Mouse (Mus musculus) layer of hippocampus, postnatal 36 days (tissue): ENCODE measurements around the gene Pdx1. TPM values are rescaled to one million over a fixed set of nuclear protein-coding genes. Genes with fewer than 3 reads are reported as not detected.

Experiments
- DNase-seq, 2 experiments: peaks; one replicate each; pipeline ENCODE4 v3.0.0; 2022
- microRNA-seq, 2 experiments: library from miRNA; unstranded; fragments of <30 nt; microRNA quantifications; one replicate each; pipeline ENCODE4 v1.2.0; 2021
- total RNA-seq, 2 experiments: library from RNA; stranded (reverse); gene quantifications; 2 replicates each; pipeline ENCODE4 v1.2.3; 2021

Pdx1 gene
- total RNA-seq, 2 experiments from 2014 or later: not detected

DNA sequence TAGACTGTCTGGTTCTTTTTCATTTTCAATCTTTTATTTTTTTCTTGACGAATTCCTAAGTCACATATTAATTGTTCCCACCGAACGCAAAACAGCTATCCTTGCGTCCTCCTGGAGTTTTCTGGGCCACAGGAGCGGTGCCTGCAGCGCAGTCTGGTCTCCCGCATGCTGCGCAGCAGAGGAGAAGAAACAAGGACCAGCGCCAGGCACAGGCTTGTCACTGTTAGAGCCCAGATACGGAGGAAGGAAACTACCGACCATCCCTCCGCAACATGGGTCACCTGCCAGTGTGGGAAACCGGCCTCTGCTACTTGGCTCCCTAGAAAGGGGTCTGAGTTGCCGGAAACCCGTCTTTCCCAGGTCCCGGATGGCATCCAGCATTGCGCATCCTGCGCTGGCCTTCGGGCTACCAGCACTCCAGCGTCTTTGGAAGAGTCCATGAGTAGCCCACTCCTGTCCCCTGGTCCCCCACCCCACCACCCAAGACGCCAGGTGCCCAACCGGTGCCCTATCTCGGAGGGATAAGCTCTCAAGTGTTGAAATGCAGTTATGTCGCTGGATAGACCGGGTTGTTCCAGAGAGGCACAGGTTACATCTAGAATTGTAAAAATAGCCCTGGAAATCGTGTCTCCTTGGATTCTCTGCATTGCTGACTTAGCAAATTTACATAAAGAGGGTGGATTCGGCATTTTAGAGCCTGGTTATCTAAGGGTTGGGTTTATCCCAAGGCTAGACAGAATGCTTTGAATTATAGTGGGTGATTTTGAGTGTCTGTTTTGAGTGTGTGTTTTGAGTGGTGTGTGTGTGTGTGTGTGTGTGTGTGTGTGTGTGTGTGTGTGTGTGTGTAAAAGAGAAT, 43.3 kb downstream of the Pdx1 start:
- DNase-seq: no peak

GRCm38 (mm10) chr5:147314646-147315431, 45.1 kb downstream of the Pdx1 start:
- no peak for DNase-seq

- no peak for DNase-seq
Measured at GRCm38 (mm10) chr5:147315432-147316075, 45.8 kb downstream of the Pdx1 start.

GRCm38 (mm10) chr5:147317321-147317720, 47.6 kb downstream of the Pdx1 start:
- no peak for DNase-seq

DNA sequence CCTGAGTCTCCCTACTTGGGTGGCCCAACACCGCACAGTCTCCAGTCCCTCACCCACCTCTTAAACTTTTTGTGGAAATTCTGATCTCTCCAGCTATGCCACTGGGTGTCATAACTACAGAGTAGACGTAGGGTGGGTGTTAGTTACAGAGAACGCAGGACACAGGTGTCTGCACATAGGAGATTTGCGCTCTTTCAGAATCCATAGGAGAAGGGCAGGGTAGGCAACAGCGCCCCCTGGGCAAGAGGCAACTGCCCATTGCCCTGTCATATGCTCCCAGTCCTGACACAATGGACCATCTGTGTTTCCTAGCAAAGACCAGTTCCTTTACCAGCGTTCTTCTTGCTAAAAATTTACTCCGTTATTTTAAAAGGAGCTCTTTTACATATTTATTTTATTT, 48.2 kb downstream of the Pdx1 start:
- no peak for DNase-seq

- no peak for DNase-seq
Measured at GRCm38 (mm10) chr5:147319653-147320052, 49.9 kb downstream of the Pdx1 start.

GRCm38 (mm10) chr5:147322183-147322582, 52.4 kb downstream of the Pdx1 start, which contains the start of gene Urad:
Gene Urad (minus strand): TSS chr5:147322440.
- DNase-seq: no peak

DNA sequence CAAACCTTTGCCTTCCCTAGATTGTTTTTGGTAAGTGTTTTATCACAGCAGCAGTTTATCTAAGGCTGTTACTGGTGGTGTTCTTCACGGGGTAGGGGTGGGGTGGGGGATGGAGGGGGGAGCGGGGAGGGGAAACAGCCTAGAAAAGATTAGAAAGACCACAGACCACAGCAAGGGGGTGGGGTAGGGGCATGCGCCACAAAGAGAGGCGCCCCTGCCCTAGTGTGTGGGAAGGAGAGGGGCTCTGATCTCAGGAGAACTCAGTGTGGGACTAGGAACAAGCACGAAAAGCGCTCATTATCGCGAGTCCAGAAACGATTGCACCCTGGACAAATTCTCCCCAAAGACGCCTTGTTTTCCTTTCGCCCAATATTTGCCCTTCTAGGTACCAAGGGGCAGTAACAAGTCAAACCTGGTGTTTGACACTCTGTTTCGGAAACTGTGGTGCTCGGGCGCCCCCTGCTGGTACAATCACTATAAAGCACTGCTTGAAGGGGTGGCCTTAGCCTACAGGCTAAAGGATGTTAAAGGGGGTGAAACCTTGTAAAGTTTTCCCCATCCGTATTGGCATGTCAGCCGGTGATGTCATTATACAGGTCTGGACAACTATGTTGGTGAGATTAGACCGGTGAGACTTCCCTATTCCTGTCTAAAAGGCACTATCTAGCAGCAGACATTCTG, 53.6 kb downstream of the Pdx1 start:
- peak; percentile 39 to 51 for DNase-seq

Small RNA genes within 50 kb of the gene (microRNA-seq; reads per million reads assigned to microRNA genes)
- 0.60 to 1.3 reads per million in 2 experiments for gene Mir7k

Other genes starting within 250 kb of the Pdx1 start
- gene Lnx2, start 193.4 kb upstream of the Pdx1 start, total RNA-seq: 1 to 10 TPM; 5.6 to 6.2 TPM
- 10 to 100 TPM; 64.7 to 68.5 TPM for gene Polr1d, start 192.9 kb upstream of the Pdx1 start, total RNA-seq
- under 1 TPM; 0.56 to 0.57 TPM for gene Gsx1, start 81.3 kb upstream of the Pdx1 start, total RNA-seq
- not detected for gene Cdx2, start 37.3 kb downstream of the Pdx1 start, total RNA-seq
- gene Urad, start 52.5 kb downstream of the Pdx1 start, total RNA-seq: not detected
- 1 to 10 TPM; 8.5 to 9.8 TPM for gene Flt3, start 130.5 kb downstream of the Pdx1 start, total RNA-seq
- 100 to 1,000 TPM in 1 of 2 experiments, 10 to 100 TPM in 1; 82.4 to 118 TPM for gene Pan3, start 160.2 kb downstream of the Pdx1 start, total RNA-seq